Mouse (Mus musculus): ENCODE results near the gene Tiam2. TPM values are rescaled to one million over a fixed set of nuclear protein-coding genes. Genes with fewer than 3 reads are reported as not detected.
A peak's percentile ranks its signal among the peaks of the same experiment; 100 is the strongest.

The Tiam2 gene
- polyA plus RNA-seq, 1 experiment from 2014 or later, result 3.2 TPM

DNA sequence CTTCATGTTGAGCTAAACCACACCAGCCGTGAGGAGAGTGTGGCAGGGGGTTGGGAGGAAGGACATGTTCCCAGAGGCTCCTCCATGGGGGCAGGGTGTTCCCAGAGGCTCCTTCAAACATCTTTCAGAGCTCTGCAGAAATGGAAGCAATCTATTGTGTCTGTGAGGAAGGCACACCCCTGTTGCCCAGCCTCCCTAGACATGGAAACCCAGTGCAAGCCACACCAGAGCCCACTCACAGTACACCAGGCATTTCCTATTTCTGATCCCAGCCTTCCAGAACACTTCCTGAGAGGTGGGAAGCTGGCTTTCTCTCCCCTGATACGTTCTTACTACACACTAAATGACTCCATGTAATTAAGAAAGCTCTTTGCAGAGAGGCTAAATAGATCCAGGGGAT lies 20.4 kb upstream of the Tiam2 start:
- no peak overlapping the region for H3K4me3 ChIP-seq (ENCODE audit: low read depth, low read length)
- H3K9ac ChIP-seq (ENCODE audit: low read length), result no peak overlapping the region
- no peak overlapping the region for H3K27ac ChIP-seq (ENCODE audit: low read depth, low read length)
- no peaks in the 10 kb centered on the region for H3K27me3 ChIP-seq (ENCODE audit: control insufficient read depth, insufficient read depth, low read length)
- WGBS, result 44% methylated on average over 2 of the region's 2 CpGs
- DNase-seq (ENCODE audit: low spot score), result no peak
- no peaks in the 10 kb centered on the region for H3K9me3 ChIP-seq (ENCODE audit: control insufficient read depth, low read length)
- H3K4me2 ChIP-seq (ENCODE audit: low read depth), result no peak overlapping the region
- ATAC-seq (ENCODE audit: insufficient read depth, low FRiP score, low TSS enrichment), result no peak
- H3K4me1 ChIP-seq (ENCODE audit: control insufficient read depth, insufficient read depth, low read length), result no peaks in the 10 kb centered on the region
- no peaks in the 10 kb centered on the region for H3K36me3 ChIP-seq (ENCODE audit: control insufficient read depth, insufficient read depth, low read length)

DNA sequence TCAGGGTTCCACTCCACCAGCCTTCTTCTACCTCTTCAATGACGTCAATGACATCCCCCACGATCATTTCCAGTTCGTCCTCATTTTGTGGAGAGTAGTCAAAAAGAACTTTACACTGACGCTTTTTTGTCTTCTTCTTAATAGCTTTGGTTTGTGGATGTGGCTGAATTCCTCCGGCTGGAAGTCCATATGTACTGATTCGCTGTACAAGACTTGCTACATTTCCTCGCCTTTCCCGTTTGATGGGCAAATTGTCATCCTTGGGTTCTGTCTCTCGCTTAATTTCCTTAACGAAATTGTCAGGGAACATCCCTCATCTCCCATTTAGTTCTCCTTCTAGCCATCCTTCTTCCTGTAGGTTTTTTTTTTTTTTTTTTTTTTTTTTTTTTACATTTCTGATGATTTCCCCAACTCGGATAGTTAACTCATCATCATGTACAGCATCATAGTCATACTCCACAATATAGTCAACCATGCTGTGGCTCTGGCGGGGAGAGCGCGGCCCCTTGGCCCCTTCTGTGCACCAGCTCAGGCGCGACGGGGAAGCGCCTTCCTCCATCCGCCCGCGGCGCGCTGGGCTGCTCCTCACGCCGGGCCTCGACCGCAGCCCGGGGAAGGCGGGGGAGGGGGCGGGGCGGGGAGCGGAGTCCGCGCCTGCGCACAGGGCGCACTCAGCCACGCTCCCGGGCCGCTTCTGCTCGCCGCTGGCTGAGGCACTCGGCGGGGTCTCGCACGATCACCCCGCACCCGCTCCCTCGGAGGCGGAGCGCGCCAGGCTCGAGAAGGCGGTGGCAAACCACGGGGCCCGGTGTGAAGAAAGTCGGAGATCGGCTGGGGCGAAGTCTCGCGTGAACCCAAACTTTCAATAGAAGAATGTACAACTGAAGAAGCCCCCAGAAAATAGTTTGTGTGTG lies 12.4 kb upstream of the Tiam2 start:
- 6% methylated on average over 60 of the region's 60 CpGs for WGBS
- H3K4me3 ChIP-seq (ENCODE audit: low read depth, low read length), result peak overlapping the region; percentile 24
- no peaks in the 10 kb centered on the region for H3K9me3 ChIP-seq (ENCODE audit: control insufficient read depth, low read length)
- no peaks in the 10 kb centered on the region for H3K36me3 ChIP-seq (ENCODE audit: control insufficient read depth, insufficient read depth, low read length)
- peak; percentile 94 for ATAC-seq (ENCODE audit: insufficient read depth, low FRiP score, low TSS enrichment)
- H3K4me2 ChIP-seq (ENCODE audit: low read depth), result peak overlapping the region; percentile 53
- H3K27ac ChIP-seq (ENCODE audit: low read depth, low read length), result no peak overlapping the region
- peak; percentile 93 for DNase-seq (ENCODE audit: low spot score)
- no peaks in the 10 kb centered on the region for H3K27me3 ChIP-seq (ENCODE audit: control insufficient read depth, insufficient read depth, low read length)
- H3K9ac ChIP-seq (ENCODE audit: low read length), result peak overlapping the region; percentile 18; the same call in 1 of the 2 replicates
- no peaks in the 10 kb centered on the region for H3K4me1 ChIP-seq (ENCODE audit: control insufficient read depth, insufficient read depth, low read length)

DNA sequence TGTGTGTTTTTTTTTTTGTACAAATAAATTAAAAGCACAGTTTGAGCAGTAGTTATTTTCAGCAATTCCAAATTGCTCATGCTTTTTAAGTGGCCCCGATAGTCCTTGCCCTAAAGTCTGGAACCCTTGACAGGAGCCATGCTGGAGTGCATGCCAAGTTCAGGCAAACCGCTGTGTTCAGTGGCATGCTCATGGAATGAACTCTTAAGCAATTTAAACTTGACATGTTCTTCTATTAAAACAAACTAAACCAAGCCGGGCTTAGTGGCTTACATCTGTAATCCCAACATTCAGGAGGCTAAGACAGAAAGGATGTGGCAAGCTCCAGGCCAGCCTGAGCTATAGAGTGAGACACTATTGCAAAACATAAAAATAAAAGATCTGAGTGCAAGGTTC lies 11.8 kb upstream of the Tiam2 start:
- ATAC-seq (ENCODE audit: insufficient read depth, low FRiP score, low TSS enrichment), result peak; percentile 53; the same call in 1 of the 2 replicates
- Histone ChIP-seq H3K9me3 (ENCODE audit: control insufficient read depth, low read length) (no peaks in the 10 kb centered on the region), H3K4me3 (ENCODE audit: low read depth, low read length) (peak overlapping the region; percentile 24), H3K4me1 (ENCODE audit: control insufficient read depth, insufficient read depth, low read length) (no peaks in the 10 kb centered on the region), H3K4me2 (ENCODE audit: low read depth) (peak overlapping the region; percentile 53), H3K27me3 (ENCODE audit: control insufficient read depth, insufficient read depth, low read length) (no peaks in the 10 kb centered on the region), H3K9ac (ENCODE audit: low read length) (no peak overlapping the region; the same call in 1 of the 2 replicates), H3K36me3 (ENCODE audit: control insufficient read depth, insufficient read depth, low read length) (no peaks in the 10 kb centered on the region), H3K27ac (ENCODE audit: low read depth, low read length) (no peak overlapping the region)
- no peak for DNase-seq (ENCODE audit: low spot score)
- 35% methylated on average over 3 of the region's 3 CpGs for WGBS

DNA sequence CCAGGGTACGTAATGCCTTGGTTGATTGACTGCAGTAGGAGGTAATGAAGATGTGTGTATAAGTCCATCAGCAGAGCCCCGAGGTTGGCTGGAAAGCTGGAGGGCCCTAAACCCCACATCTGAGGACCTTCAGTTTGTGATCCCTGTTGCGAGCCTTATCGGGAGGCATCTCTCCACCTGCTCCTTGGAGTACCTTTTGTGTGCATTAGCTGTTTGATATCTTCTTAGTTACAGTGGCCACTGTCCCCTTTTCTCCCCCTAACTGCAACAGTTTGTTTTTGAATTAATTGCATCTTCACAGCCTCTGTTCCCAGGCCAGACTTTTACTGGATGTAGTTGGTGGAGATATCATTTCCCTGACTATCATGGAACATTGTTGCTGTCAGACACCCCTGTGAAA lies 10.8 kb upstream of the Tiam2 start:
- Histone ChIP-seq H3K36me3 (ENCODE audit: control insufficient read depth, insufficient read depth, low read length) (no peaks in the 10 kb centered on the region), H3K4me3 (ENCODE audit: low read depth, low read length) (no peak overlapping the region), H3K27ac (ENCODE audit: low read depth, low read length) (no peak overlapping the region), H3K27me3 (ENCODE audit: control insufficient read depth, insufficient read depth, low read length) (no peaks in the 10 kb centered on the region), H3K4me1 (ENCODE audit: control insufficient read depth, insufficient read depth, low read length) (no peaks in the 10 kb centered on the region), H3K9ac (ENCODE audit: low read length) (no peak overlapping the region), H3K4me2 (ENCODE audit: low read depth) (no peak overlapping the region), H3K9me3 (ENCODE audit: control insufficient read depth, low read length) (no peaks in the 10 kb centered on the region)
- ATAC-seq (ENCODE audit: insufficient read depth, low FRiP score, low TSS enrichment), result no peak
- no peak for DNase-seq (ENCODE audit: low spot score)
- WGBS, result 82% methylated on average over 4 of the region's 4 CpGs

GRCm38 (mm10) chr17:3326903-3327279 lies 518 bp downstream of the Tiam2 start:
- H3K4me3 ChIP-seq (ENCODE audit: low read depth, low read length), result peak overlapping the region; percentile 57
- peaks cover 6% of the 10 kb centered on the region for H3K4me1 ChIP-seq (ENCODE audit: control insufficient read depth, insufficient read depth, low read length)
- H3K9me3 ChIP-seq (ENCODE audit: control insufficient read depth, low read length), result no peaks in the 10 kb centered on the region
- DNase-seq (ENCODE audit: low spot score) (peak; percentile 42), ATAC-seq (ENCODE audit: insufficient read depth, low FRiP score, low TSS enrichment) (peak; percentile 42; the same call in 1 of the 2 replicates)
- no peak overlapping the region for H3K27ac ChIP-seq (ENCODE audit: low read depth, low read length)
- H3K36me3 ChIP-seq (ENCODE audit: control insufficient read depth, insufficient read depth, low read length), result no peaks in the 10 kb centered on the region
- H3K27me3 ChIP-seq (ENCODE audit: control insufficient read depth, insufficient read depth, low read length), result peaks cover 14% of the 10 kb centered on the region
- H3K4me2 ChIP-seq (ENCODE audit: low read depth), result peak overlapping the region; percentile 93
- H3K9ac ChIP-seq (ENCODE audit: low read length), result peak overlapping the region; percentile 53
- 0% methylated on average over 25 of the region's 25 CpGs for WGBS

- Histone ChIP-seq H3K4me3 (ENCODE audit: low read depth, low read length) (peak overlapping the region; percentile 57), H3K4me2 (ENCODE audit: low read depth) (peak overlapping the region; percentile 93), H3K9me3 (ENCODE audit: control insufficient read depth, low read length) (no peaks in the 10 kb centered on the region), H3K9ac (ENCODE audit: low read length) (no peak overlapping the region), H3K36me3 (ENCODE audit: control insufficient read depth, insufficient read depth, low read length) (no peaks in the 10 kb centered on the region), H3K27me3 (ENCODE audit: control insufficient read depth, insufficient read depth, low read length) (peaks cover 14% of the 10 kb centered on the region), H3K4me1 (ENCODE audit: control insufficient read depth, insufficient read depth, low read length) (peaks cover 6% of the 10 kb centered on the region), H3K27ac (ENCODE audit: low read depth, low read length) (no peak overlapping the region)
- ATAC-seq (ENCODE audit: insufficient read depth, low FRiP score, low TSS enrichment), result no peak
- no peak for DNase-seq (ENCODE audit: low spot score)
- WGBS, result 5% methylated on average over 14 of the region's 14 CpGs
These were observed 962 bp downstream of the Tiam2 start for GRCm38 (mm10) chr17:3327335-3327734.

DNA sequence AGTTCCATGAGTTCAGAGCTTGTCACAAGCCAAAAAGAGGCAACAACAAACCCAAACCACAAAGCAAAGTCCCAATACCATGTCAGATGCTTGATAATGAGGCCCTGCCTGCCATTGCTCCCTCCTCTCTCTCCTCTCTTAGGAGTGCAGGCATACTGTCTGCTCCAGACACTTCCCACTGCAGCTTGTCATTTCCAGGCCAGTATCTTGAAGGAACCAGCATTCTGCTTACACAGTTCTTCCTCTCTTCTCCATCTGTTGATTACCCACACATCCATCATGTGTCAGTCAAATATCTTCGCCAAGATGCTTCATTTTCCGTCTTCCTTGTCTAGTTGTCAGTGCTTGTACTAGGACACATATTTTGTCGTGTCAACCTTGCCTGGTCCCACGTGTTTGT lies 2.4 kb downstream of the Tiam2 start:
- Histone ChIP-seq H3K4me2 (ENCODE audit: low read depth) (no peak overlapping the region), H3K4me1 (ENCODE audit: control insufficient read depth, insufficient read depth, low read length) (peaks cover 6% of the 10 kb centered on the region), H3K36me3 (ENCODE audit: control insufficient read depth, insufficient read depth, low read length) (no peaks in the 10 kb centered on the region), H3K9me3 (ENCODE audit: control insufficient read depth, low read length) (no peaks in the 10 kb centered on the region), H3K27ac (ENCODE audit: low read depth, low read length) (no peak overlapping the region), H3K4me3 (ENCODE audit: low read depth, low read length) (no peak overlapping the region), H3K27me3 (ENCODE audit: control insufficient read depth, insufficient read depth, low read length) (peaks cover 14% of the 10 kb centered on the region), H3K9ac (ENCODE audit: low read length) (no peak overlapping the region)
- no peak for ATAC-seq (ENCODE audit: insufficient read depth, low FRiP score, low TSS enrichment)
- 86% methylated on average over 4 of the region's 4 CpGs for WGBS
- DNase-seq (ENCODE audit: low spot score), result no peak

DNA sequence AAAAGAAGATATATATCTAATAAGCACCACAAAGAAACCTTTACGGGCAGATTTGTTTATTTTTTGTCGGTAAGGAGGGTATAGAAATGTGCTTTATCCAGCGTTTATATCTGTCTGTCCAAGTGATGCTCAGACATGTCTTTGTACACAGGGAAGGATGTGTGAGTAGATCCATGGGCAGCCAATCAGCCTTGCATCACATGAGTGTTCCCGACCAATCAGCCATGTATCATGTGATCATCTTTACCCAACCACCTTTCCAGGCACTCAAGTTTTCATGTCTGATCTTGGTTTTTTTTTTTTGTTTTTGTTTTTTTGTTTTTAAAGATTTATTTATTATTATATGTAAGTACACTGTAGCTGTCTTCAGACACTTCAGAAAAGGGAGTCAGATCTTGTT lies 3.1 kb downstream of the Tiam2 start:
- Histone ChIP-seq H3K4me3 (ENCODE audit: low read depth, low read length) (no peak overlapping the region), H3K36me3 (ENCODE audit: control insufficient read depth, insufficient read depth, low read length) (no peaks in the 10 kb centered on the region), H3K27ac (ENCODE audit: low read depth, low read length) (no peak overlapping the region), H3K27me3 (ENCODE audit: control insufficient read depth, insufficient read depth, low read length) (peaks cover 14% of the 10 kb centered on the region), H3K9me3 (ENCODE audit: control insufficient read depth, low read length) (no peaks in the 10 kb centered on the region), H3K4me1 (ENCODE audit: control insufficient read depth, insufficient read depth, low read length) (peaks cover 6% of the 10 kb centered on the region), H3K9ac (ENCODE audit: low read length) (no peak overlapping the region), H3K4me2 (ENCODE audit: low read depth) (no peak overlapping the region)
- ATAC-seq (ENCODE audit: insufficient read depth, low FRiP score, low TSS enrichment) (no peak), DNase-seq (ENCODE audit: low spot score) (no peak)
- WGBS, result 91% methylated on average over 4 of the region's 4 CpGs

Data from neural tube, embryonic 11.5 days (tissue).